Mouse (Mus musculus) midbrain, embryonic 12.5 days (tissue): ENCODE results near the gene Hebp2. TPM values are rescaled to one million over a fixed set of nuclear protein-coding genes. Genes with fewer than 3 reads are reported as not detected.
"Not testable (repeated sequence)": the region's sequence is repeated elsewhere in the genome, so short reads cannot be mapped to it uniquely, and the experiment has no call there.

ENCODE experiments used
- ATAC-seq: fragments of 200-750 bp; cut with Nextera tagmentation; 2 replicates; pipeline ENCODE4 v1.8.0; 2017; ENCODE audit warnings: low read depth, moderate TSS enrichment, moderate library complexity; ENCODE audit not compliant: low FRiP score
- H3K27ac ChIP-seq: fragments of 300-500 bp; sonication (generic); replicated peaks from 2 replicates; pipeline ENCODE4 v1.5.1; 2016; ENCODE audit warnings: mild to moderate bottlenecking
- H3K27me3 ChIP-seq: fragments of 300-500 bp; sonication (generic); 2 replicates; pipeline ENCODE4 v1.6.1; 2016; ENCODE audit warnings: mild to moderate bottlenecking
- H3K36me3 ChIP-seq: fragments of 300-500 bp; sonication (generic); 2 replicates; pipeline ENCODE4 v1.6.1; 2016
- H3K4me1 ChIP-seq: fragments of 300-500 bp; sonication (generic); 2 replicates; pipeline ENCODE4 v1.6.1; 2016
- H3K4me2 ChIP-seq: fragments of 300-500 bp; sonication (generic); replicated peaks from 2 replicates; pipeline ENCODE4 v1.6.1; 2016; ENCODE audit warnings: mild to moderate bottlenecking, moderate library complexity
- H3K4me3 ChIP-seq: fragments of 300-500 bp; sonication (generic); 2 replicates; pipeline ENCODE4 v1.5.1; 2016; ENCODE audit warnings: mild to moderate bottlenecking
- H3K9ac ChIP-seq: fragments of 300-500 bp; sonication (generic); replicated peaks from 2 replicates; pipeline ENCODE4 v1.6.1; 2016; ENCODE audit warnings: mild to moderate bottlenecking, moderate library complexity
- H3K9me3 ChIP-seq: fragments of 300-500 bp; sonication (generic); 2 replicates; pipeline ENCODE4 v1.6.1; 2016; ENCODE audit warnings: mild to moderate bottlenecking
- WGBS: fragments of 180-500 bp; shearing (Covaris S2); methylation state at CpG from one replicate; pipeline ENCODE4 v1.1.7; 2016; 5-methylcytosine and 5-hydroxymethylcytosine counted together
- polyA plus RNA-seq: library from polyadenylated mRNA; unstranded; fragments of >200 nt; fragmentation: Nextera tagmentation; extraction: Ambion mirVana; gene quantifications from 2 replicates; pipeline ENCODE4 v1.2.1, GENCODE M21; 2016

Hebp2 gene
- polyA plus RNA-seq = 9.8 and 10.4 TPM in 2 replicates

DNA sequence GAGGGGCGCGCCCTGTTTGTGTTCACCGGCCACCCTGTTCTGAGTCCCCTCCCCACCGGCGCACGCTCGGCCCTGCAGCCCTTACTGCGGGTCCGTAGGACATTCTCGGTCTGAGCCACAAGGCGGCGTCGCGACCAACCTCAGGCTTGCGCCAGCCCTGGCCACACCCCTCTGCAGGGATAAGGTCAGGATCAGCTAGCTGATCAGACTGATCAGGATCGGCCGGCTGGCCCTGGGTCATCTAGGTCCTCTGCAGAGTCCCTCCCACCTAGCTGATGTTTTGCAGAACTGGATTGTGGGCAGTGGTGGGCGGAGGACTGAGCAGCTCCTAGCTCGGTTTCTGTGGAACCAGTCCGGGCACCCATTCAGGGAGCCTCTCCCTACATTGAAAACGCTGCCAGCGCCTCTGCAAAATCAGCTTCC is at the start of gene Hebp2:
Gene Hebp2 (minus strand): TSS at position 264 of the 423 bp plus-strand sequence.
- Histone ChIP-seq H3K4me2 (peak within 1 kb of the TSS; percentile 82), H3K9me3 (no peaks in the 10 kb centered on the region), H3K4me3 (peak within 1 kb of the TSS; percentile 57), H3K27me3 (peaks cover 14% of the 10 kb centered on the region), H3K4me1 (peaks cover 10% of the 10 kb centered on the region; the same call in 1 of the 2 replicates), H3K9ac (peak within 1 kb of the TSS; percentile 66), H3K27ac (0 out of 2 replicates have a peak within 1 kb of the TSS, but pooled peaks have one; percentile 30), H3K36me3 (no peaks in the 10 kb centered on the region)
- under 1% methylated on average over 22 of the region's 22 CpGs for WGBS
- ATAC-seq = peak; percentile 89

DNA sequence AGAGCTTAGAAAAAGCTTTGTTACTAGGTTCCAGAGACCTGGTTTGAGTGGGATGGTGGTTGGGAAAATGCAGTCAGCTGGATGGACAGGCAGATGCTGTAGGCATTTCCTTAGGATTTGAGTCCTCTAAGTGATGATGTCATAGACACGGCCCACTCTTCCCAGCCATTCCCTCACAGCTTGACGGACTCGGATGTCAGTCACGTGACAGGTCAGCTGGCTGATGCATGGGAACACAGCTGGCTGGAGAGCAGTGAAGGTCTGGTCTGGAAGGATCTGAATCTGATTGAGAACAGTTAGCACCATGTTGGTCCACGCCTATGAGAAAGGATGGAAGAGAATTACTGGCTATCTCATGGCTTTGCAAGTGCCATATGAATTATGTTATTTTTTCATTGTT is 43.6 kb upstream of the Hebp2 start:
- H3K4me1 ChIP-seq = no peaks in the 10 kb centered on the region
- H3K27ac ChIP-seq = no peak overlapping the region
- no peak overlapping the region for H3K4me2 ChIP-seq
- WGBS = 89% methylated on average over 5 of the region's 5 CpGs
- H3K27me3 ChIP-seq = no peaks in the 10 kb centered on the region
- H3K4me3 ChIP-seq = no peak overlapping the region
- H3K9ac ChIP-seq = no peak overlapping the region
- peaks cover 8% of the 10 kb centered on the region; the same call in 1 of the 2 replicates for H3K36me3 ChIP-seq
- ATAC-seq = no peak
- no peaks in the 10 kb centered on the region for H3K9me3 ChIP-seq

DNA sequence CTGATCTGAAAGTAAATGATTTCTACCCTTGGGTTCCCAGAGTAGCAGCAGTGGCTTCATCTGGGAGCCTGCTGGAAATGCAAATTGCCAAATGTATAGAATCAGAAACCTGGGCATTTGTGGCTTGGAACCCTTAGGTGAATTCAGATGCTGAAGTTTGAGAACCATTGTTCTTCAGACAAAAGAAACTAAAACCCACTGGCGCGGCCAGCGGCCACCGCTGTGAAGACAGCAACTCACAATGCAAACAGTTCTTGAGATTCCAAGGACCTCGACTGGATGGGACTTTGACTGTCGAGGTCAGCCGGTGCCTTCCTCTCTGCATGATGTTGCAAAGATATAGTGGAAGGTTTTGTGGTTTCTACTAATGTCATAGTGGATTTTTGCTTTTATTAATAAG is 38.3 kb upstream of the Hebp2 start:
- H3K36me3 ChIP-seq = no peaks in the 10 kb centered on the region
- H3K4me3 ChIP-seq = no peak overlapping the region
- no peak overlapping the region for H3K9ac ChIP-seq
- H3K4me2 ChIP-seq = no peak overlapping the region
- no peaks in the 10 kb centered on the region for H3K27me3 ChIP-seq
- H3K27ac ChIP-seq = no peak overlapping the region
- H3K9me3 ChIP-seq = no peaks in the 10 kb centered on the region
- ATAC-seq = no peak
- WGBS = 5% methylated on average over 7 of the region's 7 CpGs
- no peaks in the 10 kb centered on the region for H3K4me1 ChIP-seq

DNA sequence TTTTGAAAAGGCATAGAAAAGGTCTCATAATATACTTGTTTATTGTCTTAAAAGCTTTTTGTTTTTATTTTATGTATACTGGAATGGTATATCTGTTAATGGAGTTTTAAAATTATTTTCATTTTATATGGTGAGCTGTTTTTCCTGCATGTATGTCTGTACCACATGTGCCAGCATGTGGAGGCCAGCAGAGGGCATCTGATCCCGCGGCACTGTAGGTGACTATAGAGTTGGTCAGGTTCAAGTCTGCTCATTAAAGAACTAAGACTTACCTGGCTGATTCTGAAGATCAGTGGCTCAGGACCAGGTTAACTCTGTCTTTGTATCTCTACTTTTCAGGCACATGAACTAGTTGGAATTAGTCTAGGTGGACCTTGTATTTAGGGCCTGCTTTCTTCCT is 26.7 kb upstream of the Hebp2 start:
- Histone ChIP-seq H3K27ac (no peak overlapping the region), H3K27me3 (no peaks in the 10 kb centered on the region), H3K4me2 (no peak overlapping the region), H3K4me3 (no peak overlapping the region), H3K9ac (no peak overlapping the region), H3K9me3 (no peaks in the 10 kb centered on the region), H3K36me3 (no peaks in the 10 kb centered on the region), H3K4me1 (no peaks in the 10 kb centered on the region)
- no peak for ATAC-seq
- 63% methylated on average over 2 of the region's 2 CpGs for WGBS

DNA sequence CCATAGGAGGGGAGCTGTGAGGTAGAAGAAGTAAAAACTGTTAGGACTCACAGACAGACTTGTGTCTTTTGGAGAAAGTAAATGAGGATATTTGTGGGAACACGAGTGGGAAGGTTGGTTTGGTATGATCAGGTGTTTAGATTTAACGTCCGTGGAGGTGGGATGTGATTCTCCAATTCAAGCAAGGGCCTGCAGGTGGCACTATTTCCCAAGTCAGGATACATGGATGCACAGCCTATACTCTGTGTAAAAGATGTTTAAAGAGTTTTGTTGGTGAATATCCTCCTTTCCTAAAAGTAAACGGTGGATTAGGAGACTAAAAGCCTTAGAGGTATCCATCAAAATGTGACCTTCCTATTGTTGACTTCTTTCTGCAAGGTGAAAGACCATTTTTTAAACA is 17.1 kb upstream of the Hebp2 start:
- H3K9me3 ChIP-seq = no peaks in the 10 kb centered on the region
- H3K36me3 ChIP-seq = no peaks in the 10 kb centered on the region
- no peak overlapping the region for H3K9ac ChIP-seq
- no peak overlapping the region for H3K4me3 ChIP-seq
- no peak overlapping the region for H3K4me2 ChIP-seq
- no peaks in the 10 kb centered on the region for H3K4me1 ChIP-seq
- H3K27ac ChIP-seq = no peak overlapping the region
- H3K27me3 ChIP-seq = no peaks in the 10 kb centered on the region
- WGBS = 9% methylated on average over 4 of the region's 4 CpGs
- no peak for ATAC-seq

DNA sequence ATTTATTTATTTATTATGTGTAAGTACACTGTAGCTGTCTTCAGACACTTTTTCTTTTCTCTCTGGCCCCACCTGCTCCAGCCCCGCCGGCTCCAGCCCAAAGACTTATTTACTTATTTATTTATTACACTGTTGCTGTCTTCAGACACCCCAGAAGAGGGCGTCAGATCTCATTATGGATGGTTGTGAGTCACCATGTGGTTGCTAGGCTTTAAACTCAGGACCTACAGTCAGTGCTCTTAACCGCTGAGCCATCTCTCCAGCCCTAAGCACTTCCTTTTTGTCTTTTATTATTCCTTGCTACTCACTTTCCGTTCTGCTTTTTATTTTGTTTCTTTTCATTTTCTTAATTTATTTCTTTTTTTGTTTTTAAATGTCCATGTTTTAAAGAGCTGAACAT is 15.6 kb upstream of the Hebp2 start:
- H3K27ac ChIP-seq = no peak overlapping the region
- H3K36me3 ChIP-seq = no peaks in the 10 kb centered on the region
- ATAC-seq = no peak
- H3K4me3 ChIP-seq = no peak overlapping the region
- no peaks in the 10 kb centered on the region for H3K9me3 ChIP-seq
- no peaks in the 10 kb centered on the region for H3K27me3 ChIP-seq
- H3K4me1 ChIP-seq = no peaks in the 10 kb centered on the region
- 58% methylated on average over 5 of the region's 5 CpGs for WGBS
- H3K9ac ChIP-seq = no peak overlapping the region
- H3K4me2 ChIP-seq = no peak overlapping the region

DNA sequence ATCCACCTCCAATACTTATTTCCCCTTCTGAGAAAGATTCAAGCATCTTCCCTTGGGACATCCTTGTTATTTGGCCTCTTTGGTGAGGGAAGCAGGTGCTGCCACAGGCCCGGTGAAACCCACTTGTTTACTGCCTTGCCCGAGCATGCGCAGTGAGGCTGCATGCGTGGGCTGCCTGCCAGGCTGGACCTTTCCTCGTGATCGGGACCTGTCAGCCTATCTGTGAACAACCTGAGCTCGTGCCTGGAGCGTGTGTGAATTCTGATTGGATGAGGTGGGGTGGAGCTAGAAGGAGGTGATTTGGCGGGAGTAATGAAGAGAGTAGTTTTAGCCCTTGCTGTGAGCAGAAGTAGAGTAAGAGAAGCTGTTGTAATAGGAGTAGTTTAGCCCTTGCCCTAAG is 13.2 kb upstream of the Hebp2 start:
- H3K4me1 ChIP-seq, ATAC-seq, H3K4me3 ChIP-seq, H3K9me3 ChIP-seq, H3K9ac ChIP-seq, H3K27me3 ChIP-seq, H3K27ac ChIP-seq, H3K36me3 ChIP-seq, H3K4me2 ChIP-seq: not testable (repeated sequence)
- WGBS = 85% methylated on average over 9 of the region's 9 CpGs

DNA sequence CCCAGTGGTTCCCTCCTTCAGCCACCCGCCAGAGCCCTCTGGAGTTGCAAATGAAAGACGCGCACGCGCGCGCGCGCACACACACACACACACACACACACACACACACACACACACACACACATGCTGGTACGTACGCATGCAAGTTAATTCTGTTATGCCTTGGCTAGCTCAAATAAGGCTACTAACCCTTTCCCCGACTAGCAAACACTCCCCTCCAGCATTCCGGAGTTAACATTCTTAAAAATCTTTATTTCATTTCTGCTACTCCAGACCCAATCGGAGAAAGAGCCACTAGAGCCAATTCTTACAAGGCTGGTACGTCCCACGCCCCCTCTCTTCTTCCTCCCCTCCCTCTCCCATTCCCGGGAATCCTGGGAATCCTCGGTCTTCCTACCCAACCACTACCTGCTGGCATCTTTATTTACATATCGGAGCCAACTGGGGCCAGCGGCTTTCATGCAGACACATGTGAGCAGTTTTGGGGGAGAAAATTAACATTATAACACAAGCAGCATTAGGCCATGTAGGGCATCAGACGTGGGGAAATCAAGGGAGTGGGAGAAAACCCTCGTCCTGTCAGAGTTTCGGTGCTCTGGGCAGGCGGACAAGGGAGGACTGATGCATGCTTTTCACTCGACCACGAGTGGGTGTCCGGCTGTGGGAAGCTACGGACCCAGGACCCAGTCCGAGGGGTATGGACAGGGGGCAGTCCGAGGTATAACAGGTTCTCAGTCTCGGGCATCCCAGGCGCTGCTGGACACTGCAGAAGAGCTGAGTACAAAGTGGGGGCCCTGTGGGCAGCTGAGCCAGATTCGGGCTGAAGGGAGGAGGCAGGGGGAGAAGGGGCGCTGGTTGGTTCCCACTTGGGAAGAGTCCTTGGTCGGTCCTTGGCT is 3.7 kb upstream of the Hebp2 start:
- Histone ChIP-seq H3K36me3 (no peaks in the 10 kb centered on the region), H3K27ac (no peak overlapping the region), H3K4me3 (peak overlapping the region; percentile 40), H3K4me2 (peak overlapping the region; percentile 67), H3K4me1 (peaks cover 10% of the 10 kb centered on the region; the same call in 1 of the 2 replicates), H3K9me3 (no peaks in the 10 kb centered on the region), H3K9ac (peak overlapping the region; percentile 29), H3K27me3 (peaks cover 11% of the 10 kb centered on the region)
- peak; percentile 65 for ATAC-seq
- 2% methylated on average over 35 of the region's 35 CpGs for WGBS

DNA sequence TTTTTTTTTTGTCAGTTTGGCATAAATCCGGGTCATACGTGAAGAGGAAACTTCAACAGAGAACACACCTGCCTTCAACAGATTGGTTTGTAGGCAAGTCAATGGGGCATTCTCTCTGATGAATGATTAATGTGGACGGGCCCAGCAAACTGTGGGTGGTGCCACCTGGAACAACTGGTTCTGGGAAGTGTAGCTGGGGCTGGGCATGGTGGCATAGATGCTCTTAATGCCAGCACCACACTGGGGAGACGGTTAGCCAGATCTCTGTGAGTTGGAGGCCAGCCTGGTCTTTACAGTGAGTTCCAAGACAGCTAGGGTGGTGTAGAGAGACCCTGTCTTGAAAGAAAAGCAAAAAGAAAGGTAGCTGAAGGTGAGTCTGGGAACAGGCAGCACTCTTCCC is 1.5 kb upstream of the Hebp2 start:
- H3K4me1 ChIP-seq = peaks cover 10% of the 10 kb centered on the region; the same call in 1 of the 2 replicates
- no peak overlapping the region for H3K4me2 ChIP-seq
- H3K27me3 ChIP-seq = peaks cover 14% of the 10 kb centered on the region
- no peak for ATAC-seq
- H3K4me3 ChIP-seq = no peak overlapping the region
- no peaks in the 10 kb centered on the region for H3K36me3 ChIP-seq
- no peak overlapping the region for H3K9ac ChIP-seq
- WGBS = 90% methylated on average over 4 of the region's 4 CpGs
- H3K9me3 ChIP-seq = no peaks in the 10 kb centered on the region
- H3K27ac ChIP-seq = no peak overlapping the region

DNA sequence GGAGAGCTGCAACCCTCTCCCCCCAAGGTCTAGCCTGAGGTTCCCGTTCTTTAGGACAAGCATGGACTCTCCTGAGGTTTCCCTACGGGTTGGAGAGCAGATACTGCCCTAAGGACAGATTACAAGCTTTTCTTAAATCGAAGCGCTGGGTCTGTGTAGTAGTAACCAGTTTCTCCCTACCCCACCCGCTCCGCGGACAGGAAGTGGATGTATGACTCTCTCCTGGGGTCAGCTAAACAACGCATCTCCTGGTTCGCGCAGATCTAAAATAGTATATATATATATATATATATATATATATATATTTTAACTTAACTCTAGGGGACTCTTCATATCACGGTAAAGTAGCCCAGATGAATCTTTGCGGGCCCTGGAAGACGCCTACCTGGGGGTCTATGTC is 567 bp downstream of the Hebp2 start:
- H3K9me3 ChIP-seq = no peaks in the 10 kb centered on the region
- H3K4me3 ChIP-seq = peak overlapping the region; percentile 57
- no peak overlapping the region for H3K27ac ChIP-seq
- peak overlapping the region; percentile 66 for H3K9ac ChIP-seq
- no peaks in the 10 kb centered on the region for H3K36me3 ChIP-seq
- peak overlapping the region; percentile 82 for H3K4me2 ChIP-seq
- ATAC-seq = no peak
- H3K4me1 ChIP-seq = peaks cover 10% of the 10 kb centered on the region; the same call in 1 of the 2 replicates
- WGBS = 8% methylated on average over 13 of the region's 13 CpGs
- peaks cover 14% of the 10 kb centered on the region for H3K27me3 ChIP-seq

DNA sequence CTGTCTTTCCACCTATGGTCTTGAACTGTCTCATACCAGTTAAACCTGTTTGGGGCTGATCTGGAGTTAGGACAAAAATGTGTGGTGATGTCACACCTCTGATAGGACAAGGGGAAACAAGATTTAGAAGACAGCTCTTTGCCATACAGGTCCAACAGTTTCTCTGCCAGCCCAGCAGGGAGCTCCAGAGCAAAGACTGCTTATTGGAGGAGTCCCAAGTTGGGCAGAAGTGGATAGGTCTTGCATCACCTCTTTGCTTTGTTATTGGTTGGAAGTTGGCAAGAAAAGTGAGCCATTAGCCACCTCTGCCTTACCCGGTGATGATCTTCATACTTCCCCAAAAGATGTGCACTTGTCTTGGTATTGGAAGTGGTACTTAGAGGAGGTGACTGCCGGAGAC is 9.0 kb downstream of the Hebp2 start:
- H3K9ac ChIP-seq = no peak overlapping the region
- H3K9me3 ChIP-seq = no peaks in the 10 kb centered on the region
- WGBS = 94% methylated on average over 2 of the region's 2 CpGs
- ATAC-seq = no peak
- H3K27ac ChIP-seq = no peak overlapping the region
- no peak overlapping the region for H3K4me3 ChIP-seq
- no peak overlapping the region for H3K4me2 ChIP-seq
- H3K36me3 ChIP-seq = peaks cover 2% of the 10 kb centered on the region
- no peaks in the 10 kb centered on the region for H3K4me1 ChIP-seq
- no peaks in the 10 kb centered on the region for H3K27me3 ChIP-seq

DNA sequence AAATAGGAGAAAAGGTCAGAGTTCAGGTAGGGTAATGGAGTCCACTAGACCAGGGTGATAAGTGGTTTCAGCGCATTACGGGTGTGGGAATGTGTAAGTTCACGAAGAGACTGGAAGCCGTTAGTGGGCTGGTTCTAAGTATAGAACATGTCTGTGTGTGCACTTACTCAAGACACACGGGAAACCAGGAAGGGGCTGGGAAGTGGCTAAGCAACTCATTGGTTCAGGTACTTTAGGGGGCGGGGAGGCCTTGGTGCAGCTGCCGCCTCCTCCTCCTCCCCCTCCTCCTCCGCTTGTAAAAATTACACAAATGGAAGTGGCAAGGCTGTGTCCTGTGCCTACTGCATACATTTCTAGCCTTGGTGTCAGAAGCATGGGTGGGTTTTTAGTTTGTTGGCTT is 13.6 kb downstream of the Hebp2 start:
- Histone ChIP-seq H3K27me3 (no peaks in the 10 kb centered on the region), H3K4me2 (no peak overlapping the region), H3K27ac (no peak overlapping the region), H3K9me3 (no peaks in the 10 kb centered on the region), H3K4me1 (peaks cover 2% of the 10 kb centered on the region; the same call in 1 of the 2 replicates), H3K9ac (no peak overlapping the region), H3K4me3 (no peak overlapping the region), H3K36me3 (peaks cover 12% of the 10 kb centered on the region)
- ATAC-seq = no peak
- WGBS = 71% methylated on average over 8 of the region's 8 CpGs
